Mouse (Mus musculus): ENCODE results near the gene Fam163b. TPM values are rescaled to one million over a fixed set of nuclear protein-coding genes. Genes with fewer than 3 reads are reported as not detected.

The Fam163b gene
- total RNA-seq, 2 experiments from 2014 or later, result 110 to 119 TPM

DNA sequence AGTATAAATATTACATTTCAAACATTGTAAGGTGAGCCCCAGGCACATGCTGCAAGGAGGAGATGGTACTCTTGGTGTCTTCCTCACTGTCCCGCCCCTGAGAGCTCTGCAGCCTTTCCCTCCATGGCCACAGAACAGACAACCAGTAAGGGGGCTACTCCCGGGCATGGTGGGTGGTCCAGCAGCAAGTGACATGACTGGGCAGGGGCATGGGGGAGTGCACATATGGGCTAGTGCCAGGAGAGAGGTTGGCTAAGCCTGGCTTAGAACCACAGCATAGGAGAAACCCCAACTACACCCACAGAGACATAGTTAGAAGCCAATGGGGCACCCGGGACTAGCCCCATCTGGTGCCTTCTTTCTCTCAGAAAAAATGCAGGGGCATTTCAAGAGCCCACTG, 6.0 kb downstream of the Fam163b start:
- DNase-seq (ENCODE audit: low spot score in 2 of 2), result no peak

GRCm38 (mm10) chr2:27135935-27136334, 6.4 kb downstream of the Fam163b start:
- no peak for DNase-seq (ENCODE audit: low spot score in 2 of 2)

- DNase-seq (ENCODE audit: low spot score in 2 of 2), result no peak
These were observed 13.3 kb downstream of the Fam163b start for GRCm38 (mm10) chr2:27128990-27129389.

DNA sequence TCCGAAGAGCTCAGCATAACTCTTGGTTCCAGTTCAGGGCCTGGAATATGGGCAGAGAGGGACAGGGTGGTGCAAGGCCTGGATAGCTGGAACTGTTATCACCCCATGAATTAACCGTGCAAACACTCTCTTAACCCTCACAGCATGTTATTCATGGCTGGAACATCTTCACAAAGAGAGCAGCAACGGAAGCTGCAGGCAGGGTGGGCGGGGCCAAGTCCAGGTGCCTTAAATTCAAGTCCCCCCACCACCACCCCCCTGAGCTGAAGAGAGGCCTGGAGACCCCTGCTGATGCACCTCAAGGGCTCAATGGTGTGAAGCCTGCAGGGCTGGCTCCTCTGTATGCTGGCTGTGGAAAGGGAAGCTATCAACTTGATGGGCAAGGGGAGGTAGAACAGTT, 15.8 kb downstream of the Fam163b start:
- no peak for DNase-seq (ENCODE audit: low spot score in 2 of 2)

- DNase-seq (ENCODE audit: low spot score in 2 of 2), result no peak
These were observed 16.3 kb downstream of the Fam163b start for GRCm38 (mm10) chr2:27125979-27126378.

DNA sequence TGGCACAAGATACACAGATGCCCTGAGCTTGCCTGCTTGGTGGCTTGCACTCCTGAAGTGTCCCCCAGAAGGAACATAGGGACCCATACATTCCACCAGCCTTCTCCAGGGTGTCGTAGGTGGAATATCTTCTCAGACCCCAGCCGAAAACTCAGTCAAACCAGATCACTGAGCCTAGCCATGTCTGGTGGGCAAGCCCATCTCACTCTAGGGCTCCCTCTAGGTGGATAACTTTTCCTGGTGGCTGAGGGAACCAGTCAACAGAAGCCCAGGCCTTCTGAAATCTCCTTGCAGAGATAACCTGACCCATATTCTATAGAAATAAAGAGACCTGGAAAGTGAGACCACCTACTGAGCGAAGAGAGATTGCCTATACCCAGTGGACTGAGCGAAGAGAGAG, 19.2 kb downstream of the Fam163b start:
- DNase-seq (ENCODE audit: low spot score in 2 of 2), result no peak

DNA sequence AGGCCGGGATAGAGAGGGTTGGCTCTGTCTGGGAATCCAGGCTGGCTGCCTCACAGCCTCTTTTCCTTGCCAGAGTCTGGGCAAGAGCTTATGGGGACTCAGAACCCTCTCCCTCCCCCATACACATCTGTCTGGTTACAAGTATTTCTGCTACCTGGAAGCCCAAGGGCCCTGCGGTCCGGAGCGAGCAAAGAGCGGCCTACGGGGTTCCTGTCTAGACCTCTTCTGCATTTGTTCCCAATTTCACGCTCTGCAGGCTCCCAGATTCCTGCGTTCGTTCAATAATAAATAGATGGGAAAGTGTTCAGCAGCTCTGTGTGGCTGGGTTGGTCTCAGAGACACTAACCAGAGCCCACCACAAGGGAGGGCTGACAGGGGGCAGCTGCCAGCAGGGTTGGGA, 19.7 kb downstream of the Fam163b start:
- DNase-seq (ENCODE audit: low spot score in 2 of 2), result no peak

- no peak for DNase-seq (ENCODE audit: low spot score in 2 of 2)
These were observed 20.5 kb downstream of the Fam163b start for GRCm38 (mm10) chr2:27121626-27122355.

GRCm38 (mm10) chr2:27120241-27120641, 22.1 kb downstream of the Fam163b start:
- DNase-seq (ENCODE audit: low spot score in 2 of 2), result peak in 1 of 2 experiments; percentile 41

- DNase-seq (ENCODE audit: low spot score in 2 of 2), result no peak
These were observed 22.5 kb downstream of the Fam163b start for GRCm38 (mm10) chr2:27119766-27120165.

DNA sequence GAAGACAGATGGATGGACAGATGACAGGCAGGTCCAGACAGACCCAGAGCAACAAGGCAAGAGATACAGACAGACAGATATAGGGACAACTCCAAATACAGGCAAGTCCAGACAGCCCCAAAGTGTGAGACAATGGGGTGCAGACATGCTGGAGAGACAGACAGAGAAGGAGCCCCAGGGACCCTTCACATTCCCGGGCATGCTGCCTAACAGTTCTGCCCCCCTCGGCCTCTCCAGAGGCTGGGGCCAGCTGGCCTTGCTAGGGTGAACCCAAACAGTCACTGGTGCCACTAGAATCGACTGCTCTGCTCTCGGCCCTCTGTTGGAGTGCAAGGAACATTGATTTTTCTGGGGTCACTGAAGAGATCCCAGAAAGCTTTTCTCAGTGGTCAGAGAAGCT, 23.8 kb downstream of the Fam163b start:
- no peak for DNase-seq (ENCODE audit: low spot score in 2 of 2)

DNA sequence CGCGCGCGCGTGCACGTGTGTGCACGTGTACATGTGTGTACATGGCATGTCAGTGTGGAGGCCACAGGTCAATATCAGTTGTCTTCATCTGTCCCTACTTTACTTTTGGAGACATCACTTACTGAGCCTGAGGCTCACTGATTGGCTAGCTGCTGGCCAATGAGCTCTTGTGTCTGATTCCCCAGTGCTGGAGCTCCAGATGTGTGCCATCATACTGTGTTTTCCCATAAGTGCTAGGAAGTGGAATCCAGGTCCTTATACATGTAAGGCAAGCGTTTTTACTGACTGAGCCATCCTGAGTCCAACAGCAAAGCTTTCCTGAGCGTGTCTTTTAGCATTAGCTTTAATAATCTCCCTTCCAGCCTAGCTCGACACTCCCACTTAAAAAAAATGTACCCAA, 28.1 kb downstream of the Fam163b start:
- no peak for DNase-seq (ENCODE audit: low spot score in 2 of 2)

DNA sequence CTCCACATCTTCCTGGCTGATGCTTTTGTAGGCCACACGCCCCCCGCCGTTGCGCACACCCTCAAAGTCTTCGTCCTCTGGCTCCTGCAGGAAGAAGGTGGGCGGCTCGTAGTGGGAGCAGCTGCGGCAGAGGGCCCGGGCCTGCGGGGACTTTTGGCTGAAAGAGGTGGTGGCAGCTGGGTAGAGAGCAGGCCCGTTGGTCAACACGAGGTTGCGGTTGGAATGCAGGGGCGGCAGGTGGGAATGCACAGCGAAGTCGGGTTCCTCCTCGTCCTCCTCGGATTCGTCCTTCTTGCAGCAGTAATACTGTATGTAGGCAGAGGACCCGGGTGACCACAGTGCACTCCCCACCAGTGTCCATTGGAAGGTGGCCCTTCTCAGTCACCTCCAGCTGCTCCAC, 29.7 kb downstream of the Fam163b start:
- DNase-seq (ENCODE audit: low spot score in 2 of 2), result no peak

- DNase-seq (ENCODE audit: low spot score in 2 of 2), result no peak
These were observed 33.2 kb downstream of the Fam163b start for GRCm38 (mm10) chr2:27109052-27109451.

- no peak for DNase-seq (ENCODE audit: low spot score in 2 of 2)
These were observed 34.1 kb downstream of the Fam163b start for GRCm38 (mm10) chr2:27108144-27108543.

DNA sequence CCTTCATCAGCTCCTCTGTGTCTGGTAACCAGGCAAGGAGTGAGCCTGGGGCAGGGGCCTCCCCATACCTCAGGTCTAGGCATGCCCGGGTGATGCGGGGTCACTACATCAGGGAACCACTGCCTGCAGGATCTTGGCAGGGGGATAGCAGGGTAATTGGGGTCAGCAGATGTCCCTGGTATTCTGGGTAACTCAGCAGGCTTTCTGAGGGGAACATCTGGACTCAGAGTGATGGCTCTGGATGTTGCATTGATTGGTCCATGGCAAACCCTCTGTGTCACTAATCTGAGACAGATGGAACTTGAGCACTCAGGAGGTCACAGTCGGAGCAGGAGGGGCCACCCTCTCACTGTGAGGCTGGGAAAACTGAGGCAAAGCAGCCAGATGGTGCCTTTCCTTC, 35.5 kb downstream of the Fam163b start:
- DNase-seq (ENCODE audit: low spot score in 2 of 2), result no peak

- peak; percentile 56 to 58 for DNase-seq (ENCODE audit: low spot score in 2 of 2)
These were observed 38.7 kb downstream of the Fam163b start for GRCm38 (mm10) chr2:27103554-27103953.

DNA sequence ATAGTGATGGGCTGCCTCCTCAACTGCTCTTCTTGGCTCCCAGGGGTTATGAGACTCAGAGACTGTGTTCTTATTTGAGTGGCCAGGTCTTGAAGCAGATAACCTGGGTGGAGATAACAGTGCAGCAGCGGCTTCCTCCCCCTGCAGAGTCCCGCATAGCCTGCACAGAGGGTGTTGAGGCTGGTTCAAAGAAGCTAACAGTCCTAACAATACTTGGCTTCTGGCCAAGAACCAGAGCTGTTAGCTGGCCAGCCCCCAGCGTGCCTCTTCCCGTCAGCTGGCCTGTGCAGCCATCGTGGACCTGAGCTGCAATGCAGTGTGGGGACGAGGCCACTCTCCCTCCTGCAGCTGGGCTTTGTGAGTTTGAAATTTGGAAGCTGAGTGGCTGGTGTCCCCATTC, 44.5 kb downstream of the Fam163b start:
- DNase-seq (ENCODE audit: low spot score in 2 of 2), result peak in 1 of 2 experiments; percentile 65

DNA sequence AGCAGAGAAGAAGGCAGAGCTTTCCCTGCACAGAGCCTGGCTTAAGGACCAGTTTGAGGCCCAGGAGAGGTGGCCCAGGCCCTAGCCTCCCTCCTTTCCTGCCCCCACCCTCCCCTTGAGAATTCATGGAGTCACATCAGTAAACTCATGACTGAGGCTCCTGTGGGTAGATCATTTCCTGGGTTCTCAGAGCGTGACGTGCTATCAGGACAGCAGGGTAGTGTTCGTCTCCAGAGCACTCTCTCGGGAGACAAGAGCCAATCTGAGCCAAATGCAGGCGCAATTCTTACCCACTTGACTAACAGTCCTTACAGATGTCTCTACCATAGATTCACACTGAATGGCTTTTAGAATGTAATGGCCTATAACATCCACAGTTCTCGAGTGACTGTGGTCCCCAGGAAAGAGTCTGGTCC, 45.0 kb downstream of the Fam163b start:
- no peak for DNase-seq (ENCODE audit: low spot score in 2 of 2)

DNA sequence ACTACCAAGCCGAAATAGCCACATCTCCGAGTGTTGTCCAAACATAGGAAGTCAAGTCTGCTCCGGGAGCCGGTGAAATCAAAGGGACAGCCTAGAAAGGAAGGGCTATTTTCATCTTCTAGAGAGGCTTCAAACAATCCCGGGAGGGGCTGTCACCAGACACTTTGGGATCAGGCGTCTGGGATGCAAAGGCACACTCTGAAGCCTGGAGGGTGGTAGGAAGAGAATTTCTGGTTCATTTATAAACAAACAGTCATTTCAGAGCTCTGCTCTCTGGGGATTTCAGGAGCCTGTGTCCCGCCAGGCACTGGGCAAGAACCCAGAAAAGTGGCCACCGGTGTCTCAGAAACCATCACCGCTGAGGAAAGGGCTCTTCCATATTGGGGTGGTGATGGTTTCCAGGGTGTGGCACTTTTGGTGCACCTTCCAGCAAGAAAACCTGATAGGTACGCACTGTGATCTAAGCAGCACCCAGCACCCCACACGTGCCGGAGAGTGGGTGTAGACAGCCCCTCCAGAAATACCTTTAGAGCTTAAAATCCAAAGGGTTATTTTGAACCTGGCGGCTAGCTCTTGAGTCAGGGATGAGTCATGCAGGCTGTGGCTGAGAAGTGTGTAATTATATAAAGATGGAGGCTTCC, 45.8 kb downstream of the Fam163b start:
- DNase-seq (ENCODE audit: low spot score in 2 of 2), result no peak

GRCm38 (mm10) chr2:27095178-27095577, 47.1 kb downstream of the Fam163b start:
- no peak for DNase-seq (ENCODE audit: low spot score in 2 of 2)

DNA sequence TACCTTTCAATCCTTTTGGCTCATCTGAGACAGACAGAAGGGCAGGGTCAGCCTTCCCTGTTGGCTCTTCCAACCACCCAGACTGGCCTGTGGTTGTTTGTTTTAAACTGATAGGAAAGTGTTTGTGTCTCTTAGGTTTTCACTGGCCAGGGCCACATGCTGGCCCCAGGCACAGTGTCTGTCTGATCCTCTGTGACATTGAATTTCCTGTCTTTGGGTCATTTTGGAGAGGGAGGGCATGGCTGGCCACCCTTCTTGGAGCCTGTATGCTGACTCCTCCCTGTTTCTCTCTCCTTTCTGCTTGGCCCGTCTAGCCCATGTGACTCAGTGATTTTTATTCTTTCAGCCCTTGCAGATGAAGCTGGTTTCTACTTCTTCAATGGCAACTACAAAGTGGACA, 53.1 kb downstream of the Fam163b start:
- DNase-seq (ENCODE audit: low spot score in 2 of 2), result no peak

DNA sequence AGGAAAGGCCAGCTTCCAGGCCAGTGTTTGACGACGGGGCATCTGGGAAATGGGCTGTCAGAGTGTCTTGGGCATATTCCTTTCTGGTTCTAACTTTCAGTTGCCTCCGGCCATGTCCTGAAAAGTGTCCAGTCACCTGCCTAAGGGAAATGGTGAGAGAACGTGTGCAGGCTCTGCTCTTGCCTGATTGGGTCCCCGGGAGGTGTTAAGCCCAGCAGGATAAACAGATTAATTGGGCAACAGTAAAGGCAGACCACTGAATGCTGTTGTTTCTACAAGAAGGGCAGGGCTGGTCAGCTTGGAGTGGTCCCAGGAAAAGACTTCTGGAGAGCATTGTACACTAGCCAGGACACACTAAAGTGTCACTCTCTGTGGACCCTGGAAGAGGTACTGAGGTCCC, 53.6 kb downstream of the Fam163b start:
- no peak for DNase-seq (ENCODE audit: low spot score in 2 of 2)
